Mouse (Mus musculus): ENCODE measurements around the gene Car5a. TPM values are rescaled to one million over a fixed set of nuclear protein-coding genes. Genes with fewer than 3 reads are reported as not detected.

Car5a gene
- total RNA-seq, 2 experiments from 2014 or later, result not detected

GRCm38 (mm10) chr8:121892875-121893274 is 51.8 kb downstream of the Car5a start:
- no peak for DNase-seq (ENCODE audit: low spot score in 2 of 2)
- intact Hi-C loops (cut with DNase I), result no loop called here

DNA sequence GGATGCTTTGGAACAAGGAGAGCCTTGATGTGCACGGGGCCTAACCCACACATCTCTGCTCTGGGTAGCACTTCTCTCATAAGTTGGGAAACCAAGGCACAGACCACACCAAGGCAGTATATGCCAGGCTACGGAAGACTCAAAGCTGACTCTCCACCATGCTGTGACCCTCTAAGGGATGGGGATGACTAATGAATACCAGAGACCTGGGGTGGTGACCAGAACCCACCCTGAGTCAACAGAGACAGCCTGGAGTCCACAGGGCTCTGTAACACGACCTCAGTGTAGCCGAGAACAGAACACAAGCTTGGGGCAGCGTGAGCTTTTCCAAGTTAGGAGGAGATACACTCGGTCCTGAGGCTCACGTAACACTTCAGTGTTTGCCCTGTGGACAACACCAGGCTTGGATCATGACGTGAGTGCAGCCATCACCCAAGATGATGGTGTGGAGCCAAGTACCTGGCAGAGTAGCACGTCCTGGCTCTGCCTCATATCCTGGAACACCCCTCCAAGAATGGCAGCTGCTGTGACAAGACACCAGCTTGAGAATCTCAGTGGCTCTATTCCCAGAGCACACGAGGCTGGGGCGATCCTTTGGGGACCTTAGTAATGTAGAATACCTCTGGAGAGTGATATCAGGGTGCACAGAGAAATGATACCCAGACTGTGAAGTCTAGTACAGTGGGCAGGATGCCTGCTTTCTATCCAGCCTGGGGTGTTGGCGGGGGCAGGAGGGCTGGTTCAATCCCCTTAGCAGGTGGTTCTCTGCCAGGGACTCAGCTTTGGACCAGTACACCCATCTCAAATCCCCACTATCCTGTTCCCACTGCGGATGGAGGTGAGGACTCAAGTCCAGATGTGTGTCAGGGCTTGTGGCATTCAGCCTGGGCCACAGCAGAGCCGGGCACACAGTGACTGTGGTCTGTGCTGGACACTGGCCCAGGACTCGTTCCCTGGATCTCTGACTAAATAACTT is 54.6 kb downstream of the Car5a start:
- intact Hi-C loops (cut with DNase I), result no loop called here
- no peak for DNase-seq (ENCODE audit: low spot score in 2 of 2)

DNA sequence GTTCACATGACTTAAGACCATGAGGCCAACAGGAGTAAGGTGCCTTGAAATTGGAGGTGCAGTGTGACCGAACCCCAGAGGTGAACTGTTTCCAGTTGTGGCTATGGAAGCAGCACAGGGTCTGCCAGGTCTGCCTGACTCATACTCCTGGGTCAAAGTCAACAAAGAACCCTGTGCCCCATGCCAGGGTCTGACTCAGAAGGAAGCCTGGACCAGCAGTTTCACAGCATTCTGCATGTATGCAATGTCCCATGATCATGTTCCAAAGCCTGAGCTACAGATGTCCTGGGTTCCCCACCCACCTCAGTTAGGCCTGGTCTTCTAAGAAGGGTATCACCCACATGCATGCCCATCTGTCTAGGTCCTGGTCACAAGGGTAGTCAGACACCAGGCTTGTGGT is 55.4 kb downstream of the Car5a start:
- intact Hi-C loops (cut with DNase I), result no loop called here
- DNase-seq (ENCODE audit: low spot score in 2 of 2), result no peak

DNA sequence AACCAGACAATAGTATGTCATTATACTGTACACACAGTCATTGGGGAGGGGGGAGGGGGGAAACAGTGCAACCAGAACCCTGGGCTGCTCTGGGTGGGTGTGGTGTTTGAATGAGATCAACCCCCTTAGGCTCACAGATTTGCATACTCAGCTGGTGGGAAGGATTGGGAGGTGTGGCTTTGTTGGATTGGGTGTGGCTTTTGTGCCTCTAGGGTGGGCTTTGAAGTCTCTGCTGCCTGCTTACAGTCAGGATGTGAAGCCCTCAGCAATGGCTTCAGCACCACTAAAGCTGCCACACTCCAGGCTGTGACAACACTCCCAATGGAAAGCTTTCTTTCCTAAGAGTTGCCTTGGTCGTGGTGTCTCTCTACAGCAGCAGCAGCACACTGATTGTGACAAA is 57.2 kb downstream of the Car5a start:
- DNase-seq (ENCODE audit: low spot score in 2 of 2), result no peak
- intact Hi-C loops (cut with DNase I), result no loop called here

DNA sequence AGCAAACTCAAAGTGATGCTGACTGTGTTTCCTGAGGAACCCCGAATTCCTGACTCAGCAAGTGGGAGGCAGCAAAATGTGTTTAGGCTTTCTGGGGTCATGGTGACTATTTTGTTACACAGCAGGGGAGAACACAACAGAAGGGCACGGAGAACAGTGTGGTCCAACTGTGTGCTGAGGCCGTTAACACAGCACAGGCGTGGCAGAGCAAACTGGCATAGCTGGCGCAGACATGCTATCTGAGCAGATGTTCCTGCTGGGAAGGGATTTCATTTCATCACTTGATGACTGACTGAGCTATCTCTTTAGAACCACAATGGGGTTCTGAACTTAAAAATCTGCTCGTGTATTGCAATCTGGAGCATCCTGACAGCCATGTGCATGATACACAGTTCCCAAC is 59.3 kb downstream of the Car5a start:
- intact Hi-C loops (cut with DNase I), result no loop called here
- no peak for DNase-seq (ENCODE audit: low spot score in 2 of 2)

GRCm38 (mm10) chr8:121885001-121885400 is 59.7 kb downstream of the Car5a start:
- intact Hi-C loops (cut with DNase I), result no loop called here
- DNase-seq (ENCODE audit: low spot score in 2 of 2), result no peak

- intact Hi-C loops (cut with DNase I), result no loop called here
- DNase-seq (ENCODE audit: low spot score in 2 of 2), result no peak
Measured at GRCm38 (mm10) chr8:121884181-121884580, 60.5 kb downstream of the Car5a start.

- intact Hi-C loops (cut with DNase I), result no loop called here
- DNase-seq (ENCODE audit: low spot score in 2 of 2), result no peak
Measured at GRCm38 (mm10) chr8:121881921-121882320, 62.8 kb downstream of the Car5a start.

GRCm38 (mm10) chr8:121880818-121881217 is 63.9 kb downstream of the Car5a start:
- intact Hi-C loops (cut with DNase I), result no loop called here
- DNase-seq (ENCODE audit: low spot score in 2 of 2), result no peak

GRCm38 (mm10) chr8:121879712-121880111 is 65.0 kb downstream of the Car5a start:
- DNase-seq (ENCODE audit: low spot score in 2 of 2), result no peak
- intact Hi-C loops (cut with DNase I), result no loop called here

DNA sequence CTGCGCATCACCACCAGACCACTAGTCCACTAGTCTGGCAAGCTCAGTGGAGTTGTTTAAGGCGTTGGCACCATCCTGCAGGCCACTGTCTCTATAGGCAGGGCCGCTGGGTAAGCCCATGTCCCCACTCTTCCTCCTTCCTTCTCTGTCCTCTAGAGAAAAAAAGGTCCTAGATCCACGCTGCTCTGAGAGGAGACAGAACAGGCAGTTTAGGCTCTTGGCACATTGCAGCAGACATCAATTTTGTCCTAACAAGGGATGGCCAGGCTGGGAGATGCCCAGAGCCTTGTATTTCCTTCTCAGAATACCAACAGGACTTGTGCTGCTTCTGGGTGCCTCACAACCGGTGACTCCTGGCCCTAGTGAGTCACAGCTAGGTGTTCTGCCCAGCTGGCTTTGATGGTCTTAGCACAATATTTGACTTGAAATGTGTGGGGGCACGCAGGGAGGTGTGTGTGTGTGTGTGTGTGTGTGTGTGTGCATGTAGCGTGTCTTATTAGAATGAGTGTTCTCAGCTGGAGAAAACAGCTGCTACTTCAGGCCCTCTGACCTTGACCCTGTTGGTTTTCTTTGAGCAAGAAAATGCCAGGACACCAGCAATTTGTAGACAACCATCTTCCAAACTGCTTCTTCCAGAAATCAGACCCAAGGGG is 66.8 kb downstream of the Car5a start:
- intact Hi-C loops (cut with DNase I), result no loop called here
- no peak for DNase-seq (ENCODE audit: low spot score in 2 of 2)

DNA sequence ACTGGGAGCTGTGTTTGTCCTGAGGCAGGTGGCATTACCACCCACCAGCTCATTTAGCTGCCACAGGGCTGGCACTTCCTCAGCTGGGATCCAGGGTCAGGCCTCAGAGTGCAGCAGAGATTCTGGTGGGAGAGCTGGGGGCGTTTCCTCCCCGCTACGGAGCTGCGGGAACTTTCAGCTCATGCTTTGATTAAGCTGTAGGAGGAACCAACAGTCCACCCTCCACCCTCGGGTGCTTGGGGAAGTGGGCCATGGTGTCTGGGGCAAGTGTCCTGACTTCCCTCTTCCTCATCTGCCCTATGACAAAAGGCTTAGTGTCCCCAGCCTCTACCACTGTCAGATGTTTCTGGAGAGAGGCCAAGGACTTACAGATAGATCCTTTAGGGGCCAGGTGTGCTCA is 67.5 kb downstream of the Car5a start:
- intact Hi-C loops (cut with DNase I), result no loop called here
- no peak for DNase-seq (ENCODE audit: low spot score in 2 of 2)

DNA sequence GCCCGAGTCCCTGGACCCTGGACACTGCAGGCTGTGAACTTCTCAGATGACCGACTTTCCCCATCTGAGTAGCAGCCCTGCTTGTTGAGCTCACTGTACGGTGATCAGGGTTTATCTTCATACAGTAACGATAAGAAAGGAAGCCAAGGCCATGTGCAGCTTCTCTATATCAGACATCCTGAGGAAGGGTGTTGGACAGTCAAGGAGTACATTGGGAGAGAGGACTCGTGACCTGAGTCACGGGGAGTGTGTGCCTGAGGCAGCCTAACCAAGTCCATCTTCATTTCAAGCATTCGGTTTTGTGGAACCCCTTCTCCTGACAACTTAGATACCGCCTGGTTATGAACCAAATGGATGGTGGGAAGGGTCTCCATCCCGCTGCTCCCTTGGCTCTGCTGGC is 69.2 kb downstream of the Car5a start:
- no peak for DNase-seq (ENCODE audit: low spot score in 2 of 2)
- intact Hi-C loops (cut with DNase I), result loop anchor here (2.0 kb wide), 1 partner anchor 33 kb away; no protein-coding TSS in a partner anchor

DNA sequence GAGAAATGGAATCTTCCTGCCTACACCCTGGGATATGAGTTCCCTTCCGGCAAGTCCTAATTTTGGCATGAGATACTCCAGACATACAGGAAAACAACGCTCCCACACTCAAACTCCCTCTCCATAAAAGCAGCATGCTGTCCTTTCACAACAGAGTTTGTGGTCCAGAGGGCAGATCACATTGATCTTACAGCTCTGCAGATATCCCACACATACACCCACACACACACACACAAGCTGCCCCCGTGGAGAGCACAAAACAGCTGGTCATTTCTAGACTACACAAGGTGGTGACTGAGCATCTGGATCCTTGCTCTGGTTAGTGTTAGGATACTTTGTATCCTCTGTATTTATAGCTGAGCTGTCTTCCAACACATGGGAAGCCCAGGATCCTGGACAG is 69.7 kb downstream of the Car5a start:
- intact Hi-C loops (cut with DNase I), result loop anchor here (2.0 kb wide), 1 partner anchor 34 kb away; no protein-coding TSS in a partner anchor
- DNase-seq (ENCODE audit: low spot score in 2 of 2), result peak in 1 of 2 experiments; percentile 33

DNA sequence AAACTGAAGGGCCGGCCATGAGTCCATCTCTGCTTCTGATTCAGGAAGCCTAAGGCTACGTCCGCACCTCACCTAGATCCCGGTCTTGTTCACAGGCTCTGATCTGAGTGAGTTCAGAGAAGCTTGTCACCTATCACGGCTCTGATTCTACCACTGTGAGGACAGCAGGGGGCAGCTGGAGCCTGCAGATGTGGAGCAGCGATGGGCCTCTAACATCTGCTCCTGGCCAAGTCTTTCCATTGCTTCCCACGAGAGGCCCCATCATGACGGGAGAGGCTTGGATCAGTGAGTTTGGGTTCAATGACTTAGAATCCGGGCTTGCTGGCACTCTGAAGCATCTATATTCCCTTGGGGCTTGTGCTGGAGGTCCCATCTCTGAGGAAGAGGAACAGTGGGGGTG is 70.7 kb downstream of the Car5a start:
- DNase-seq (ENCODE audit: low spot score in 2 of 2), result no peak
- intact Hi-C loops (cut with DNase I), result loop anchor here (2.0 kb wide), 1 partner anchor 35 kb away; no protein-coding TSS in a partner anchor

GRCm38 (mm10) chr8:121871833-121872440 is 72.8 kb downstream of the Car5a start:
- no peak for DNase-seq (ENCODE audit: low spot score in 2 of 2)
- intact Hi-C loops (cut with DNase I), result no loop called here

GRCm38 (mm10) chr8:121870190-121870589 is 74.5 kb downstream of the Car5a start:
- DNase-seq (ENCODE audit: low spot score in 2 of 2), result no peak
- intact Hi-C loops (cut with DNase I), result no loop called here

DNA sequence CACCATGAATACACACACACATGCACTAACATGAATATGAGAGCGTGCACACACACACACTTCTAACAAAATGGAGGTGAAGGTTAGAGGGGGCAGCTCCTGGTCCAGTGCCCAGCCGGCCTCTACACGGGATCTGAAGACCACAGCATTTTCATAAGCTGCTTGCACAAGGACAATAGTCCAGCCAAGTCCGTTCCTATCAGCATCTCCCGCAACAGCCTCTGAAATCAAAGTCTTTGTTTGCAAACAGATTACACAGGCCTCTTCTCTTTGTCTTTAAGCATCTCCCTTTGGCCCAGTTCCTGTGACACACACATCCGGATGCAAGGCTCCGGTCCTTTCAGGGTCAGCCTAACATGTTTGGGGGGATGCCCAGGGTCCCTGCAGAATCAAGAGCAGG is 75.8 kb downstream of the Car5a start:
- DNase-seq (ENCODE audit: low spot score in 2 of 2), result no peak
- intact Hi-C loops (cut with DNase I), result no loop called here

GRCm38 (mm10) chr8:121868196-121868595 is 76.5 kb downstream of the Car5a start:
- intact Hi-C loops (cut with DNase I), result no loop called here
- DNase-seq (ENCODE audit: low spot score in 2 of 2), result no peak

All from left cerebral cortex, postnatal 36 days (tissue).